In genomic region chr1:191183163-191184065, GRCm38 (mm10) we compare ENCODE assay signal across 8 mouse cellular contexts. TPM values are rescaled to one million over a fixed set of nuclear protein-coding genes. Genes with fewer than 3 reads are reported as not detected.
DNase-seq lines count a peak whose midpoint lies in the region; ATAC-seq and TF ChIP-seq lines count a peak whose summit lies in the region.

No protein-coding gene starts in this region.

- WGBS in embryonic facial prominence, embryonic 15.5 days = under 1% methylated on average over 67 of the region's 67 CpGs
- WGBS in heart, adult 2 months = under 1% methylated on average over 67 of the region's 67 CpGs
- WGBS in limb, embryonic 12.5 days = under 1% methylated on average over 67 of the region's 67 CpGs
- WGBS in midbrain, embryonic 14.5 days = under 1% methylated on average over 67 of the region's 67 CpGs

- H3K79me2 ChIP-seq in heart, adult 2 months (replicated peaks; ENCODE audit: control insufficient read depth, insufficient read depth, low read length) = no peaks in the 10 kb centered on the region

- peaks cover 31% of the 10 kb centered on the region for H3K4me1 ChIP-seq in bone marrow macrophage, adult 2 months (ENCODE audit: control insufficient read depth, insufficient read depth, low read length)
- peaks cover 61% of the 10 kb centered on the region for H3K4me1 ChIP-seq in embryonic facial prominence, embryonic 15.5 days
- peaks cover 6% of the 10 kb centered on the region for H3K4me1 ChIP-seq in heart, adult 2 months (ENCODE audit: control insufficient read depth, insufficient read depth, low read length)
- H3K4me1 ChIP-seq in limb, embryonic 12.5 days (replicated peaks) = peaks cover 65% of the 10 kb centered on the region
- peaks cover 34% of the 10 kb centered on the region for H3K4me1 ChIP-seq in midbrain, embryonic 14.5 days (ENCODE audit: control insufficient read depth, insufficient read depth, low read length)

- peak overlapping the region; percentile 93 for H3K27ac ChIP-seq in bone marrow macrophage, adult 2 months (ENCODE audit: insufficient read depth, low read depth, low read length)
- peak overlapping the region; percentile 69 for H3K27ac ChIP-seq in embryonic facial prominence, embryonic 15.5 days (replicated peaks)
- H3K27ac ChIP-seq in heart, adult 2 months = peak overlapping the region; percentile 99
- peak overlapping the region; percentile 31; the same call in 1 of the 2 replicates for H3K27ac ChIP-seq in limb, embryonic 12.5 days
- H3K27ac ChIP-seq in midbrain, embryonic 14.5 days (replicated peaks; ENCODE audit: low read depth, low read length) = no peak overlapping the region

- H3K9me3 ChIP-seq in embryonic facial prominence, embryonic 15.5 days (replicated peaks) = no peaks in the 10 kb centered on the region
- no peaks in the 10 kb centered on the region for H3K9me3 ChIP-seq in limb, embryonic 12.5 days
- H3K9me3 ChIP-seq in midbrain, embryonic 14.5 days (ENCODE audit: control insufficient read depth, low read length) = no peaks in the 10 kb centered on the region

- peak; percentile 74 to 75 for DNase-seq in B cell, adult 2 months
- peak; percentile 99 for DNase-seq in heart, adult 2 months
- peak; percentile 98 for DNase-seq in kidney, adult 8-10 months
- DNase-seq in midbrain, embryonic 14.5 days = peak; percentile 89
- DNase-seq in spleen, adult 12 weeks (ENCODE audit: low spot score) = peak; percentile 66

- peaks cover 66% of the 10 kb centered on the region for H3K27me3 ChIP-seq in embryonic facial prominence, embryonic 15.5 days
- H3K27me3 ChIP-seq in heart, adult 2 months (ENCODE audit: control insufficient read depth, insufficient read depth, low read length) = no peaks in the 10 kb centered on the region
- H3K27me3 ChIP-seq in limb, embryonic 12.5 days = peaks cover 75% of the 10 kb centered on the region
- peaks cover 71% of the 10 kb centered on the region for H3K27me3 ChIP-seq in midbrain, embryonic 14.5 days (ENCODE audit: control insufficient read depth, insufficient read depth, low read length)

- H3K36me3 ChIP-seq in embryonic facial prominence, embryonic 15.5 days = no peaks in the 10 kb centered on the region
- no peaks in the 10 kb centered on the region for H3K36me3 ChIP-seq in heart, adult 2 months (ENCODE audit: control insufficient read depth, insufficient read depth, low read length)
- H3K36me3 ChIP-seq in limb, embryonic 12.5 days = no peaks in the 10 kb centered on the region
- H3K36me3 ChIP-seq in midbrain, embryonic 14.5 days (ENCODE audit: control insufficient read depth, insufficient read depth, low read length) = no peaks in the 10 kb centered on the region

- intact Hi-C loops in heart, adult 2 months (cut with DNase I) = loop anchor here (1.0 to 5.0 kb wide), 6 partner anchors 41 to 379 kb away; partner anchors contain the start of genes Angel2 and Flvcr1

- TF ChIP-seq EP300 in heart, adult 2 months (IDR thresholded peaks at IDR 0.05; ENCODE audit: insufficient read depth, low read depth, low read length) = peak; percentile 91; the same call in 1 of the 2 replicates

- peak; percentile 79; the same call in 1 of the 2 replicates for TF ChIP-seq POLR2A in bone marrow macrophage, adult 2 months (IDR thresholded peaks at IDR 0.05; ENCODE audit: borderline replicate concordance, low read depth, low read length)
- TF ChIP-seq POLR2A in heart, adult 2 months (IDR thresholded peaks at IDR 0.05; ENCODE audit: insufficient read depth, low read depth, low read length) = peak; percentile 99

- peak overlapping the region; percentile 100 for H3K4me2 ChIP-seq in embryonic facial prominence, embryonic 15.5 days (replicated peaks)
- H3K4me2 ChIP-seq in limb, embryonic 12.5 days = peak overlapping the region; percentile 98
- peak overlapping the region; percentile 91 for H3K4me2 ChIP-seq in midbrain, embryonic 14.5 days (ENCODE audit: low read length)

- ATAC-seq in embryonic facial prominence, embryonic 15.5 days (ENCODE audit: insufficient number of reproducible peaks, low FRiP score, low TSS enrichment, low read depth) = peak; percentile 86
- peak; percentile 77 for ATAC-seq in limb, embryonic 12.5 days (ENCODE audit: insufficient number of reproducible peaks, insufficient read depth, low FRiP score, low TSS enrichment, low read depth)
- peak; percentile 82 for ATAC-seq in midbrain, embryonic 14.5 days (ENCODE audit: low FRiP score, low TSS enrichment)

- peak overlapping the region; percentile 68 for H3K4me3 ChIP-seq in bone marrow macrophage, adult 2 months (ENCODE audit: insufficient read depth, low read length)
- peak overlapping the region; percentile 61 for H3K4me3 ChIP-seq in embryonic facial prominence, embryonic 15.5 days (replicated peaks)
- H3K4me3 ChIP-seq in heart, adult 2 months = peak overlapping the region; percentile 81
- H3K4me3 ChIP-seq in limb, embryonic 12.5 days (replicated peaks) = peak overlapping the region; percentile 57
- peak overlapping the region; percentile 51 for H3K4me3 ChIP-seq in midbrain, embryonic 14.5 days (replicated peaks; ENCODE audit: low read depth, low read length)

- peak overlapping the region; percentile 48 for H3K9ac ChIP-seq in embryonic facial prominence, embryonic 15.5 days
- peak overlapping the region; percentile 84 for H3K9ac ChIP-seq in heart, adult 2 months (ENCODE audit: low read depth, low read length)
- peak overlapping the region; percentile 55 for H3K9ac ChIP-seq in limb, embryonic 12.5 days (replicated peaks)
- peak overlapping the region; percentile 40; the same call in 1 of the 2 replicates for H3K9ac ChIP-seq in midbrain, embryonic 14.5 days (replicated peaks; ENCODE audit: low read length)

- TF ChIP-seq CTCF in bone marrow macrophage, adult 2 months (IDR thresholded peaks at IDR 0.05; ENCODE audit: low read depth, low read length) = no peak; the same call in 1 of the 2 replicates
- no peak for TF ChIP-seq CTCF in heart, adult 2 months (IDR thresholded peaks at IDR 0.05)

RNA-seq across cellular contexts. Expression of gene Fam71a, which starts 18.8 kb away (rescaled TPM):
- not detected in 2 replicates for polyA plus RNA-seq in bone marrow macrophage, adult 2 months (2012; ENCODE audit: insufficient read depth, insufficient read length, missing spikeins)
- polyA plus RNA-seq in embryonic facial prominence, embryonic 15.5 days (2015; fragmentation: Nextera tagmentation; extraction: Ambion mirVana) = not detected in 2 replicates
- total RNA-seq in heart, adult 2 months (2021) = not detected
- not detected in 2 replicates for polyA plus RNA-seq in heart, adult 2 months (2012; rRNA removed)
- polyA plus RNA-seq in limb, embryonic 12.5 days (2016; fragmentation: Nextera tagmentation; extraction: Ambion mirVana) = not detected in 2 replicates
- not detected in 2 replicates for polyA plus RNA-seq in midbrain, embryonic 14.5 days (2014; fragmentation: Nextera tagmentation; extraction: Ambion mirVana)

RNA-seq across cellular contexts. Expression of gene Atf3, which starts 34.4 kb away (rescaled TPM):
- polyA plus RNA-seq in bone marrow macrophage, adult 2 months (2012; ENCODE audit: insufficient read depth, insufficient read length, missing spikeins) = 103 and 107 TPM in 2 replicates
- polyA plus RNA-seq in embryonic facial prominence, embryonic 15.5 days (2015; fragmentation: Nextera tagmentation; extraction: Ambion mirVana) = 5.2 and 5.8 TPM in 2 replicates
- total RNA-seq in heart, adult 2 months (2021) = 10 to 100 TPM; 11.0 to 11.5 TPM
- polyA plus RNA-seq in heart, adult 2 months (2012; rRNA removed) = 3.6 and 7.1 TPM in 2 replicates
- 1.9 and 2.9 TPM in 2 replicates for polyA plus RNA-seq in limb, embryonic 12.5 days (2016; fragmentation: Nextera tagmentation; extraction: Ambion mirVana)
- 0.70 and 1.8 TPM in 2 replicates for polyA plus RNA-seq in midbrain, embryonic 14.5 days (2014; fragmentation: Nextera tagmentation; extraction: Ambion mirVana)

Comparison
In these comparisons a context has a peak if more than half of its experiments do, and no peak if none do; other contexts are left out.
1. RNA of gene Atf3, which starts 34.4 kb away (polyA plus RNA-seq): 103 to 107 TPM in bone marrow macrophage, adult 2 months; 5.2 to 5.8 TPM in embryonic facial prominence, embryonic 15.5 days, 3.6 to 7.1 TPM in heart, adult 2 months, 1.9 to 2.9 TPM in limb, embryonic 12.5 days and 0.70 to 1.8 TPM in midbrain, embryonic 14.5 days; every median in the first group is over 10 times any median in the second.
2. Peak in every context shown above with its lines, with median percentiles within 50 percentile points of each other: DNase-seq, H3K4me3 ChIP-seq, ATAC-seq, H3K4me2 ChIP-seq and H3K9ac ChIP-seq.